Mouse (Mus musculus): ENCODE results near the gene Alkbh3. TPM values are rescaled to one million over a fixed set of nuclear protein-coding genes. Genes with fewer than 3 reads are reported as not detected.

Gene Alkbh3
- polyA plus RNA-seq, 1 experiment from 2014 or later = 26.0 TPM

DNA sequence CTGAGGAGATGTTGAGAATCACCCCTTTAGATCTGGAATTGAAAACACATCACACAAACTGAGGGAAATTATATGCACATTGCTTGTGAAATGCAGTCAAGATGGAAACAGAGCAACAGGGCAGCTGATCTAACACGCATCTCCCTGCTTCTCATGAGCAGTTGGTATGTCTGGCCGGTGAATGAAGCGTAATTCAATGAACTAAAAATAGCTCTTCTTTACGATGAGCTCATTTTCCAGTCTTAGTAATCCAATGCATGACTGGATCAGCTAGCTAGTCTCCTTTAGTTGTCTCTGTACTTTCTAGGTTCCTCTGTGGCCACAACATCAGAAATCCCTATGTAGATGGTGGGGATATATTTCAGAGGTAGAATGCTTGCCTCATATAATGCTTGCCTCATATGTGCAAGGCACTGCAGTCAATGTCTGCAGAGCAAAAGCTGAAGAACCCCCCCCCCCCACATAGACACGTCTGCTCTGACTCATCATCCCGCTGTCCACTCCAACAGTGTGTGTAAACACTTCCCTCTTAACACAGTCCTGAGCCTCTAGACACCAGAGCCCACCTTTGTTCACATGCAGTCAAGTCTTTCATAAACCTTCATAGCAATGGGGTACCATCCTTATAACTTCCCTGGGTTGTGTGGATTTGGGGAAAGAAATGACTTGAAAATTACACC lies 34.9 kb upstream of the Alkbh3 start:
- Histone ChIP-seq H3K4me1 (ENCODE audit: control insufficient read depth, low read depth, low read length) (no peaks in the 10 kb centered on the region; the same call in 1 of the 2 replicates), H3K27me3 (ENCODE audit: control insufficient read depth, insufficient read depth, low read depth, low read length) (no peaks in the 10 kb centered on the region), H3K4me2 (ENCODE audit: low read depth, low read length) (no peak overlapping the region), H3K27ac (ENCODE audit: low read length) (no peak overlapping the region), H3K9me3 (replicated peaks; ENCODE audit: control insufficient read depth, low read length) (no peaks in the 10 kb centered on the region), H3K36me3 (ENCODE audit: control insufficient read depth, insufficient read depth) (no peaks in the 10 kb centered on the region), H3K9ac (ENCODE audit: low read depth, low read length) (no peak overlapping the region), H3K4me3 (ENCODE audit: low read depth, low read length) (no peak overlapping the region)
- 74% methylated on average over 6 of the region's 6 CpGs for WGBS (ENCODE audit: insufficient replicate concordance)
- ATAC-seq (ENCODE audit: low read depth) = no peak

- 57% methylated on average over 2 of the region's 2 CpGs for WGBS (ENCODE audit: insufficient replicate concordance)
- ATAC-seq (ENCODE audit: low read depth) = peak; percentile 67
- Histone ChIP-seq H3K27ac (ENCODE audit: low read length) (no peak overlapping the region), H3K4me3 (ENCODE audit: low read depth, low read length) (no peak overlapping the region), H3K9ac (ENCODE audit: low read depth, low read length) (no peak overlapping the region), H3K4me1 (ENCODE audit: control insufficient read depth, low read depth, low read length) (no peaks in the 10 kb centered on the region; the same call in 1 of the 2 replicates), H3K4me2 (ENCODE audit: low read depth, low read length) (no peak overlapping the region), H3K9me3 (replicated peaks; ENCODE audit: control insufficient read depth, low read length) (no peaks in the 10 kb centered on the region), H3K36me3 (ENCODE audit: control insufficient read depth, insufficient read depth) (no peaks in the 10 kb centered on the region), H3K27me3 (ENCODE audit: control insufficient read depth, insufficient read depth, low read depth, low read length) (no peaks in the 10 kb centered on the region)
These were observed 33.6 kb upstream of the Alkbh3 start for GRCm38 (mm10) chr2:94044174-94044573.

DNA sequence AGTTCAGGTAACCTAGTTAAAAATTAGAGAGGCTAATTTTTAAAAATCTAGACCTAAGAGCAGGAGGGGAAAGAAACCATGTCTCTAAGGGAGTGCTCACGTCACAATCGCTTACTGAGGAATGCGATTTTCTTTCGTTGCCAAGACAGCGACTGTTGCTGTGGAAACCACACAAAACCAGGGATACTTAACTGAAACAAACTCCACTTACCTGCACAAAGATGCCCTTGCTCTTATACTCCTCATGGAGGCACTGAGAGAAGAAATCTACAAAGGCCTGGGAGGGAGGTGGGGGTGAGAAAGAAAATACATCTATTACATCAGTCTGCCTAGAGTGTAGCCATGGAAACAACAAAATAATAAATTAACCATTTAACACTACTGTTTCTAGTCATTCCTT lies 33.1 kb upstream of the Alkbh3 start:
- no peaks in the 10 kb centered on the region for H3K36me3 ChIP-seq (ENCODE audit: control insufficient read depth, insufficient read depth)
- H3K4me1 ChIP-seq (ENCODE audit: control insufficient read depth, low read depth, low read length) = no peaks in the 10 kb centered on the region; the same call in 1 of the 2 replicates
- H3K27me3 ChIP-seq (ENCODE audit: control insufficient read depth, insufficient read depth, low read depth, low read length) = no peaks in the 10 kb centered on the region
- no peak for ATAC-seq (ENCODE audit: low read depth)
- H3K4me3 ChIP-seq (ENCODE audit: low read depth, low read length) = no peak overlapping the region
- H3K9ac ChIP-seq (ENCODE audit: low read depth, low read length) = no peak overlapping the region
- no peak overlapping the region for H3K27ac ChIP-seq (ENCODE audit: low read length)
- H3K4me2 ChIP-seq (ENCODE audit: low read depth, low read length) = no peak overlapping the region
- H3K9me3 ChIP-seq (replicated peaks; ENCODE audit: control insufficient read depth, low read length) = no peaks in the 10 kb centered on the region
- 73% methylated on average over 5 of the region's 5 CpGs for WGBS (ENCODE audit: insufficient replicate concordance)

DNA sequence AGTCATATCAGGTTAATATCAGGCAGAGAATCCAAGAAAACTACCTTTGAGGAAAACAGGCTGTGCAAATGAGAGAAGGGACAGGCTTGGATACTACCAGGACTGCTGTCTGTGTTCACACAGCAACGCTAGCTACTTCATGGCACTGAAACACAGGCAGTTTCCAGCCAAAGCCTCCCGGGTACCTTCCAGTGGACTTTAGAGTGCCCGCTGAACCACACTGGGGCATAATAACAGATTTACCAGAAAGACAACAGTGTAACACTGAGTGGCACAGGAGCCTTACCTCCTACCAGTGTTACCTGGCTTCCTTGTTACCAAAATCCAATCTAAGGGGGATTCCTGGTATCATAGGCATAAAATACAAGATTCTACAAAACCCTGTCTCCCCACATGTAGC lies 31.9 kb upstream of the Alkbh3 start:
- Histone ChIP-seq H3K9ac (ENCODE audit: low read depth, low read length) (no peak overlapping the region), H3K4me2 (ENCODE audit: low read depth, low read length) (no peak overlapping the region), H3K4me1 (ENCODE audit: control insufficient read depth, low read depth, low read length) (no peaks in the 10 kb centered on the region; the same call in 1 of the 2 replicates), H3K27ac (ENCODE audit: low read length) (no peak overlapping the region), H3K4me3 (ENCODE audit: low read depth, low read length) (no peak overlapping the region), H3K9me3 (replicated peaks; ENCODE audit: control insufficient read depth, low read length) (no peaks in the 10 kb centered on the region), H3K36me3 (ENCODE audit: control insufficient read depth, insufficient read depth) (no peaks in the 10 kb centered on the region), H3K27me3 (ENCODE audit: control insufficient read depth, insufficient read depth, low read depth, low read length) (no peaks in the 10 kb centered on the region)
- WGBS (ENCODE audit: insufficient replicate concordance) = 74% methylated on average over 3 of the region's 3 CpGs
- no peak for ATAC-seq (ENCODE audit: low read depth)

- WGBS (ENCODE audit: insufficient replicate concordance) = 69% methylated on average over 5 of the region's 5 CpGs
These were observed 30.0 kb upstream of the Alkbh3 start for GRCm38 (mm10) chr2:94040391-94041125.

DNA sequence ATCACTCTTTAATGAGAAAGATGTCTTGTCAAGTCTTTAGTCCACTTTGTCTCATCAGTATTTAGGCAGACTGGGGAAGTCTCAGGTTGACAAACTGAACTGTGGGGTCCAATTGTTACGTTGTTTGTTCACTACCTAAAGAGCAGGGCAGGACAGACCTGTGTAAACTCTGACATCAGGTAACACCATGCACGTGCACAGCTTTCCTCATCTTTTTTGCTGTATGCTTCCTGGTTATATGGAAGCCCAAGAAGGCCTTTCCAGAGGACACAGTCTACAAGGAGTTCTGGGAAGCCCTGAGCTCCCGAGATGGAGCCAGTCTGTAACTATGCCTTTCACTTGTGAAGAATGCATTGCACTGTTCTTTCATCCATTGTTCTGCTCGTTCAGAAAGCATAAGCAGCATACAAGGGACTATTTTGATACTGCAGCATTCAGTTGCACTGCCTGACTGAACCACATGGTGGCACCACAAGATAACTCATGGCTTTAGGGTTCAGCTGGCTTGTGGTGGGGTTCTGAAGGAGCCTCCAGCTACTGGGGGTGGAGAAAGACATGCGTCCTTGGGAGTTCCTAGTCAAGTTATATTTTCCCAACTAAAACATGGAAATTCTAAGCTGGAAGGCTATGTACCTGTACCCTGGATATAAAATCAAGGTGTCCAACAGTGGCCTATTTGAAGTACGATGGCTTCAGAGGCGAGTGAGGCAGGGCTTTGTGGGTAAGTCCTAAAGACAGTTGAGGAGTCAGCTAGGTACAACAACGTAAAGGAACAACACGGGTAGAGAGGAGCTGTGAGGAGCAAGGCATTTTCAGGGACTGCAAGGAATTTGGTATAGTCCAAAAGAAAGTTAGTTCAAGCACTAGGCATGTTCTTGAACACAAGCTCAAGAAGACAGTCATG lies 25.1 kb upstream of the Alkbh3 start:
- H3K36me3 ChIP-seq (ENCODE audit: control insufficient read depth, insufficient read depth) = peaks cover 2% of the 10 kb centered on the region

More at GRCm38 (mm10) chr2:94040391-94041125, 30.0 kb upstream of the Alkbh3 start:
- no peak overlapping the region for H3K4me3 ChIP-seq (ENCODE audit: low read depth, low read length)
- no peak for ATAC-seq (ENCODE audit: low read depth)
- no peaks in the 10 kb centered on the region for H3K9me3 ChIP-seq (replicated peaks; ENCODE audit: control insufficient read depth, low read length)
- no peaks in the 10 kb centered on the region for H3K27me3 ChIP-seq (ENCODE audit: control insufficient read depth, insufficient read depth, low read depth, low read length)
- no peaks in the 10 kb centered on the region; the same call in 1 of the 2 replicates for H3K4me1 ChIP-seq (ENCODE audit: control insufficient read depth, low read depth, low read length)
- H3K4me2 ChIP-seq (ENCODE audit: low read depth, low read length) = no peak overlapping the region
- H3K9ac ChIP-seq (ENCODE audit: low read depth, low read length) = no peak overlapping the region
- no peaks in the 10 kb centered on the region for H3K36me3 ChIP-seq (ENCODE audit: control insufficient read depth, insufficient read depth)
- H3K27ac ChIP-seq (ENCODE audit: low read length) = no peak overlapping the region

GRCm38 (mm10) chr2:94030602-94031001 lies 20.0 kb upstream of the Alkbh3 start:
- ATAC-seq (ENCODE audit: low read depth) = no peak
- Histone ChIP-seq H3K36me3 (ENCODE audit: control insufficient read depth, insufficient read depth) (peaks cover 2% of the 10 kb centered on the region), H3K4me2 (ENCODE audit: low read depth, low read length) (no peak overlapping the region), H3K4me1 (ENCODE audit: control insufficient read depth, low read depth, low read length) (no peaks in the 10 kb centered on the region), H3K9ac (ENCODE audit: low read depth, low read length) (no peak overlapping the region), H3K27ac (ENCODE audit: low read length) (no peak overlapping the region), H3K27me3 (ENCODE audit: control insufficient read depth, insufficient read depth, low read depth, low read length) (no peaks in the 10 kb centered on the region), H3K9me3 (replicated peaks; ENCODE audit: control insufficient read depth, low read length) (no peaks in the 10 kb centered on the region), H3K4me3 (ENCODE audit: low read depth, low read length) (no peak overlapping the region)

More for the DNA sequence above, 25.1 kb upstream of the Alkbh3 start:
- no peaks in the 10 kb centered on the region for H3K27me3 ChIP-seq (ENCODE audit: control insufficient read depth, insufficient read depth, low read depth, low read length)
- H3K4me1 ChIP-seq (ENCODE audit: control insufficient read depth, low read depth, low read length) = no peaks in the 10 kb centered on the region
- no peak overlapping the region for H3K4me2 ChIP-seq (ENCODE audit: low read depth, low read length)
- no peak for ATAC-seq (ENCODE audit: low read depth)
- no peak overlapping the region for H3K4me3 ChIP-seq (ENCODE audit: low read depth, low read length)
- H3K27ac ChIP-seq (ENCODE audit: low read length) = no peak overlapping the region
- H3K9ac ChIP-seq (ENCODE audit: low read depth, low read length) = no peak overlapping the region
- H3K9me3 ChIP-seq (replicated peaks; ENCODE audit: control insufficient read depth, low read length) = no peaks in the 10 kb centered on the region
- 64% methylated on average over 9 of the region's 9 CpGs for WGBS (ENCODE audit: insufficient replicate concordance)

- H3K4me2 ChIP-seq (ENCODE audit: low read depth, low read length) = no peak overlapping the region
- no peaks in the 10 kb centered on the region for H3K4me1 ChIP-seq (ENCODE audit: control insufficient read depth, low read depth, low read length)
- no peak overlapping the region for H3K4me3 ChIP-seq (ENCODE audit: low read depth, low read length)
- no peak overlapping the region for H3K9ac ChIP-seq (ENCODE audit: low read depth, low read length)
- no peaks in the 10 kb centered on the region for H3K36me3 ChIP-seq (ENCODE audit: control insufficient read depth, insufficient read depth)
- no peak overlapping the region for H3K27ac ChIP-seq (ENCODE audit: low read length)
- H3K27me3 ChIP-seq (ENCODE audit: control insufficient read depth, insufficient read depth, low read depth, low read length) = no peaks in the 10 kb centered on the region
- ATAC-seq (ENCODE audit: low read depth) = no peak
- 30% methylated on average over 6 of the region's 6 CpGs for WGBS (ENCODE audit: insufficient replicate concordance)
- no peaks in the 10 kb centered on the region for H3K9me3 ChIP-seq (replicated peaks; ENCODE audit: control insufficient read depth, low read length)
These were observed 14.0 kb upstream of the Alkbh3 start for GRCm38 (mm10) chr2:94024637-94025036.
